Mouse (Mus musculus) kidney, adult 10 weeks (tissue): ENCODE data around the gene Aqp11. TPM values are rescaled to one million over a fixed set of nuclear protein-coding genes. Genes with fewer than 3 reads are reported as not detected.

Experiments used
- polyA plus RNA-seq: library from polyadenylated mRNA; stranded (reverse); fragments of 350-450 nt; fragmentation: Illumina TruSeq; extraction: RNeasy Lipid Tissue Mini Kit (QIAGEN cat#74804); gene quantifications from one replicate; pipeline ENCODE4 v1.2.3, GENCODE M21; 2014; ENCODE audit warnings: low read depth, low replicate concordance

Gene Aqp11
- polyA plus RNA-seq, result 65.1 TPM

DNA sequence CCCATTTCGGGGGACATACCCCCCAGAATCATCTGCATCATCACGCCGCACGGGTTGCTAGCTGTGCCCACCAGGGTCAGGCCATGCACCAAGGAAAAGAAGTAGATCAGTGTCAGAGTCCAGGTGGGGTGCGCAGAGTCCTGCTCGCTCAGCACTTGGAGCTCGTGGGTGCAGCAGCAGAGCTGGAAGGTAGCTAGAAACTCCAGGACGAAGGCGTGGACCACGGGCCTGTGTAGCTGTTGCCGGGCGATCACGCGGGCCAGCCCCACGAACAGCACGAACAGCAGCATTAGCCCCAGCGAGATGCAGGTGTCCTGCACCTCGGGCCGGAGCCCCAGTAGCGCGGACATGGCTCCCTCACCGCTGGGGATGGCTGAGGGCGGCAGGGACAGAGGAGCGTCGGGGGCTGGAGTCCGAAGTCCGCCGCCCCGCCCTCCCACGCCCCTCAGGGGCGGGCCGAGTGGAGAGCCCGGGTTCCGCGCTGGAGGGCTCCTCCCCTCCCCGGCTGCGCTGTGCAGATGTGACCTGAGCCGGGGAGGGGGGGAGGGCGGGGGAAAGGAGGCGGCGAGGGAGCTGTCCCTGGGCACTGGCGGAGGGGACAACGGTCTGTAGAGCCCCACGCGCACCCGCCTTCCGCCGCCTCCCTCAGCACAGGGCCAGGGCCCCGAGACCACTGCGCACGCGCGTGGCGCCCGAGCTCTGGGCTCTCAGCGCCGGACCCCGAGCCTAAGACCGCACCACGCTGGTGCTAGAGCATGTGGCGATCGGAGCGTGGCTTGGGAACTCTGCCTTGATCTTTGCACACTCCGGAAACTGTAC is at the start of gene Aqp11:
TSS of gene Aqp11 (minus strand) at position 652 of the 819 bp plus-strand sequence.

DNA sequence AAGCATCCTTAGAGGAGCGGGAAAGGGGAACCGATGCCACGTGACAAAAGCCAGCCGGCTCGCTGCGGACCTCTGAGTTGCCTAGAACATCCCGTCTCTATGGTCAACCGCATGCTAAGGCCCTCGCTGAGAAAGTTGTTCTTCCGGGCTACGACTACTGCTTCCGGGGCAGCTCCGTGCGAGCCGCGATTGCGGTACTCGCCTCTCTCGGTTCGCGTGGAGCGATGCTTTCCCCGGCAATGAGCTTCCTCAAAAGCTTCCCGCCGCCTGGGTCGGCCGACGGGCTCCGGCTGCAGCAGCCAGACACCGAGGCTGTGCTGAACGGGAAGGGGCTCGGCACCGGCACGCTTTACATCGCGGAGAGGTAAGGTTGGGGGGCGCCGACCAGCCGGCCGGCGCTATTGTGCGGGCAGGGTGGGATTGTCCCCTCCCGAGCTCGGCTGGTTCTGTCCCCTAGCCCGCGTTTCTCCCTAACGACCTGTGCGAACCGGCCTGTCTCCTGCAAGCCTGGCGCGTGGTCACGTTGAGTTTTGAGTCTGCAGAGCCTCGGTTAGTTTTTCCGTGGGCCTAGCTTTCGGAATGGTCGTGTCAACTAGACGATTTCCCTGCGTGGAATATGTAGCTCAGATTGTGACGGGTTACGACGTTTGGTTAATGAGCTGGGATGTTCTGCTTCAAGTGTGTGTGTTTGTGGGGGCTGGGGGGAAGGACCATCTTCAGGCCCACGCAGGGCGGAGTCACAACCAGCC is 41.4 kb downstream of the Aqp11 start, which contains the start of gene Clns1a:
TSS of gene Clns1a (plus strand) at position 129 of the 749 bp plus-strand sequence.

Other genes with a start within 250 kb of the Aqp11 start
- gene Aamdc, start 158.8 kb downstream of the Aqp11 start, polyA plus RNA-seq, result 41.4 TPM
- 17.0 TPM for gene Rsf1, start 158.4 kb downstream of the Aqp11 start, polyA plus RNA-seq
- 61.8 TPM for gene Clns1a, start 41.7 kb downstream of the Aqp11 start, polyA plus RNA-seq
- 58.6 TPM for gene Pak1, start 50.3 kb upstream of the Aqp11 start, polyA plus RNA-seq
- gene Gdpd4, start 181.7 kb upstream of the Aqp11 start, polyA plus RNA-seq, result not detected